Mouse (Mus musculus) neural tube, embryonic 14.5 days (tissue): ENCODE data around the gene Smad6. TPM values are rescaled to one million over a fixed set of nuclear protein-coding genes. Genes with fewer than 3 reads are reported as not detected.

Experiments
- ATAC-seq: fragments of 200-750 bp; cut with Nextera tagmentation; 2 replicates; pipeline ENCODE4 v1.8.0; 2017; ENCODE audit warnings: low read depth, mild to moderate bottlenecking, moderate TSS enrichment, moderate library complexity
- H3K27ac ChIP-seq: fragments of 300-500 bp; sonication (generic); 2 replicates; pipeline ENCODE4 v1.5.1; 2014; ENCODE audit warnings: low read depth, mild to moderate bottlenecking, control low read depth, low read length, moderate library complexity, mixed read lengths
- H3K27me3 ChIP-seq: fragments of 300-500 bp; sonication (generic); 2 replicates; pipeline ENCODE4 v1.6.1; 2014; ENCODE audit warnings: low read length; ENCODE audit not compliant: control insufficient read depth, insufficient read depth
- H3K36me3 ChIP-seq: fragments of 300-500 bp; sonication (generic); 2 replicates; pipeline ENCODE4 v1.6.1; 2014; ENCODE audit warnings: low read length, mixed read lengths; ENCODE audit not compliant: control insufficient read depth, insufficient read depth
- H3K4me1 ChIP-seq: fragments of 300-500 bp; sonication (generic); 2 replicates; pipeline ENCODE4 v1.6.1; 2014; ENCODE audit warnings: low read length; ENCODE audit not compliant: control insufficient read depth, insufficient read depth
- H3K4me2 ChIP-seq: fragments of 300-500 bp; sonication (generic); 2 replicates; pipeline ENCODE4 v1.6.1; 2014; ENCODE audit warnings: mild to moderate bottlenecking, low read depth, low read length, control low read depth
- H3K4me3 ChIP-seq: fragments of 300-500 bp; sonication (generic); 2 replicates; pipeline ENCODE4 v1.5.1; 2014; ENCODE audit warnings: low read depth, low read length, control low read depth, mixed read lengths
- H3K9ac ChIP-seq: fragments of 300-500 bp; sonication (generic); replicated peaks from 2 replicates; pipeline ENCODE4 v1.6.1; 2014; ENCODE audit warnings: low read depth, mild to moderate bottlenecking, control low read depth, low read length, mixed read lengths
- H3K9me3 ChIP-seq: fragments of 300-500 bp; sonication (generic); 2 replicates; pipeline ENCODE4 v1.6.1; 2016; ENCODE audit warnings: low read length; ENCODE audit not compliant: control insufficient read depth
- WGBS: fragments of 180-500 bp; shearing (Covaris S2); extraction: QIAGEN DNeasy Blood & Tissue Kit; methylation state at CpG from one replicate; pipeline ENCODE4 v1.1.7; 2014; 5-methylcytosine and 5-hydroxymethylcytosine counted together
- polyA plus RNA-seq: library from polyadenylated mRNA; unstranded; fragments of >200 nt; fragmentation: Nextera tagmentation; extraction: Ambion mirVana; gene quantifications from 2 replicates; pipeline ENCODE4 v1.2.1, GENCODE M21; 2014

Gene Smad6
- polyA plus RNA-seq, 1 experiment from 2014 or later: 1.0 TPM

- no peaks in the 10 kb centered on the region for H3K9me3 ChIP-seq
- H3K9ac ChIP-seq: no peak overlapping the region; the same call in 1 of the 2 replicates
Measured at GRCm38 (mm10) chr9:63960829-63961185, 61.1 kb downstream of the Smad6 start.

GRCm38 (mm10) chr9:63959933-63960828, 61.7 kb downstream of the Smad6 start:
- Histone ChIP-seq H3K9me3 (no peaks in the 10 kb centered on the region), H3K4me3 (no peak overlapping the region), H3K4me2 (peak overlapping the region; percentile 9; the same call in 1 of the 2 replicates), H3K27ac (peak overlapping the region; percentile 39), H3K36me3 (no peaks in the 10 kb centered on the region), H3K27me3 (no peaks in the 10 kb centered on the region), H3K9ac (no peak overlapping the region; the same call in 1 of the 2 replicates), H3K4me1 (peaks cover 26% of the 10 kb centered on the region)
- 4% methylated on average over 21 of the region's 21 CpGs for WGBS
- ATAC-seq: no peak

More at GRCm38 (mm10) chr9:63960829-63961185, 61.1 kb downstream of the Smad6 start:
- no peak overlapping the region for H3K4me3 ChIP-seq
- ATAC-seq: no peak
- peak overlapping the region; percentile 39 for H3K27ac ChIP-seq
- H3K4me1 ChIP-seq: peaks cover 31% of the 10 kb centered on the region
- 11% methylated on average over 4 of the region's 4 CpGs for WGBS
- H3K36me3 ChIP-seq: no peaks in the 10 kb centered on the region
- H3K4me2 ChIP-seq: no peak overlapping the region; the same call in 1 of the 2 replicates
- H3K27me3 ChIP-seq: no peaks in the 10 kb centered on the region

GRCm38 (mm10) chr9:63959129-63959932, 62.5 kb downstream of the Smad6 start:
- H3K36me3 ChIP-seq: no peaks in the 10 kb centered on the region
- peaks cover 26% of the 10 kb centered on the region for H3K4me1 ChIP-seq
- WGBS: 24% methylated on average over 17 of the region's 17 CpGs
- ATAC-seq: 0 out of 2 replicates have a peak, but pooled peaks have one; percentile 45
- no peaks in the 10 kb centered on the region for H3K27me3 ChIP-seq
- no peak overlapping the region; the same call in 1 of the 2 replicates for H3K4me2 ChIP-seq
- H3K9me3 ChIP-seq: no peaks in the 10 kb centered on the region
- H3K9ac ChIP-seq: no peak overlapping the region
- H3K27ac ChIP-seq: peak overlapping the region; percentile 2; the same call in 1 of the 2 replicates
- H3K4me3 ChIP-seq: no peak overlapping the region

- no peak overlapping the region for H3K4me3 ChIP-seq
- ATAC-seq: no peak
- peak overlapping the region; percentile 2; the same call in 1 of the 2 replicates for H3K27ac ChIP-seq
- no peaks in the 10 kb centered on the region for H3K36me3 ChIP-seq
- H3K4me1 ChIP-seq: peaks cover 26% of the 10 kb centered on the region
- H3K9ac ChIP-seq: no peak overlapping the region
- 23% methylated on average over 15 of the region's 15 CpGs for WGBS
- no peaks in the 10 kb centered on the region for H3K27me3 ChIP-seq
- no peak overlapping the region for H3K4me2 ChIP-seq
- H3K9me3 ChIP-seq: no peaks in the 10 kb centered on the region
Measured at GRCm38 (mm10) chr9:63958337-63959030, 63.4 kb downstream of the Smad6 start.

- WGBS: 59% methylated on average over 11 of the region's 11 CpGs
- H3K4me3 ChIP-seq: no peak overlapping the region
- no peak overlapping the region for H3K9ac ChIP-seq
- no peak overlapping the region for H3K27ac ChIP-seq
- no peaks in the 10 kb centered on the region for H3K27me3 ChIP-seq
- H3K4me1 ChIP-seq: peaks cover 26% of the 10 kb centered on the region
- no peak overlapping the region for H3K4me2 ChIP-seq
- no peaks in the 10 kb centered on the region for H3K36me3 ChIP-seq
- no peaks in the 10 kb centered on the region for H3K9me3 ChIP-seq
- ATAC-seq: no peak
Measured at GRCm38 (mm10) chr9:63957647-63958185, 64.1 kb downstream of the Smad6 start.

- 32% methylated on average over 9 of the region's 9 CpGs for WGBS
- Histone ChIP-seq H3K4me3 (no peak overlapping the region), H3K36me3 (no peaks in the 10 kb centered on the region), H3K9me3 (no peaks in the 10 kb centered on the region), H3K27me3 (no peaks in the 10 kb centered on the region), H3K27ac (no peak overlapping the region), H3K9ac (no peak overlapping the region), H3K4me1 (peaks cover 23% of the 10 kb centered on the region), H3K4me2 (no peak overlapping the region)
- ATAC-seq: no peak
Measured at GRCm38 (mm10) chr9:63956052-63956451, 65.8 kb downstream of the Smad6 start.

GRCm38 (mm10) chr9:63953691-63954090, 68.2 kb downstream of the Smad6 start:
- no peak overlapping the region for H3K9ac ChIP-seq
- no peaks in the 10 kb centered on the region for H3K36me3 ChIP-seq
- 48% methylated on average over 35 of the region's 35 CpGs for WGBS
- ATAC-seq: no peak
- 0 out of 2 replicates have a peak, but pooled peaks cover 2% of the 10 kb centered on the region for H3K4me1 ChIP-seq
- no peak overlapping the region for H3K27ac ChIP-seq
- H3K4me3 ChIP-seq: no peak overlapping the region
- peak overlapping the region; percentile 12; the same call in 1 of the 2 replicates for H3K4me2 ChIP-seq
- no peaks in the 10 kb centered on the region for H3K9me3 ChIP-seq
- no peaks in the 10 kb centered on the region for H3K27me3 ChIP-seq

- Histone ChIP-seq H3K4me3 (no peak overlapping the region), H3K27ac (no peak overlapping the region), H3K4me2 (no peak overlapping the region), H3K9me3 (no peaks in the 10 kb centered on the region), H3K36me3 (no peaks in the 10 kb centered on the region), H3K27me3 (no peaks in the 10 kb centered on the region), H3K4me1 (no peaks in the 10 kb centered on the region), H3K9ac (no peak overlapping the region)
- 89% methylated on average over 2 of the region's 2 CpGs for WGBS
- ATAC-seq: no peak
Measured at GRCm38 (mm10) chr9:63952591-63952990, 69.3 kb downstream of the Smad6 start.
